Mouse (Mus musculus): Measurements from ENCODE around the gene Creg1. TPM values are rescaled to one million over a fixed set of nuclear protein-coding genes. Genes with fewer than 3 reads are reported as not detected.

Gene Creg1
- total and polyA plus RNA-seq, 2 experiments from 2014 or later = 22.7 to 42.3 TPM

DNA sequence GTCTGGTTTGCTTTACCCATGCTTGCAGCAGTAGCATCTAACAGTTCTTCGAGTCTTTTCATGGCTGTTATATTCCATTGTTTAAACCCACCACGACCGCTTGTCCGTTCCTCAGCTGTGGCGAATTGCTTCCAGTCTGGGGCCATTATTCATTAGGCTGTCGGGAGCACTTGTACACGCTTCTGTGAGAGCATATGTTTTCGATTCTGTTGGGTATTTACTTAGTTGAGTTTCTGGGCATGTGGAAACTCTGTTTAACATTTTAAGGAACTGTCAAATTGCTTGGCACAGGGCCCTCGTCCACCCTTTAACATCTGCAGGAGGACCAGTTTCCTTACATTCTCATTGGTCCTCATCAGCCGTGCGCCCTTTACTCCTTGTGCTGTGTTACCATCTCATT, 22.8 kb downstream of the Creg1 start:
- H3K4me1 ChIP-seq (ENCODE audit: insufficient read depth) = no peaks in the 10 kb centered on the region
- WGBS = 28% methylated on average over 11 of the region's 11 CpGs
- H3K9ac ChIP-seq = no peak overlapping the region
- DNase-seq (no peak), ATAC-seq (no peak)
- H3K36me3 ChIP-seq (ENCODE audit: insufficient read depth) = no peaks in the 10 kb centered on the region
- no peaks in the 10 kb centered on the region for H3K27me3 ChIP-seq (ENCODE audit: insufficient read depth, low read length)
- no peak overlapping the region for H3K4me3 ChIP-seq (ENCODE audit: low read depth, low read length)
- no peak for TF ChIP-seq CTCF (IDR thresholded peaks at IDR 0.05; ENCODE audit: low read depth)
- peak overlapping the region; percentile 19; the same call in 1 of the 2 replicates for H3K4me2 ChIP-seq (ENCODE audit: low read depth)
- no peak overlapping the region for H3K27ac ChIP-seq (ENCODE audit: low read depth, low read length)
- no peaks in the 10 kb centered on the region for H3K9me3 ChIP-seq (ENCODE audit: low read length)

DNA sequence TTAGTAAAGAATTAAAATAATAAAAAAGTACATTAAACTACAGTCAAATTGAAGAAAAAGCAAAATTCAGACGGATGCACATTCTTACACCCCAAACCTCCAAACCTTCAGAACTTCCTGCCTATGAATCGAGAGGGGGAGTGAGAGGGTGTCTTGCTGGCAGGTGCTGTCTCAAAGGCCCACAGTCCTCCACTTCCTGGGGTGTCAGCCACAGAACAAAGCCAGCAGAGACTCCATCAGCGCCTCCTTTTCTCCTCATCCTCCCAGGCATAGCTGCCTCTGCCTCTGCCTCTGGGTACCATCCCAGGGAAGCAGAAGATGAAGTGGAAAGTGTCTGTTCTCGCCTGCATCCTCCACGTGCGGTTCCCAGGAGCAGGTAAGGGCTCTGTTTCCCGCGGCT, 25.0 kb downstream of the Creg1 start, which contains the start of gene Cd247:
Gene Cd247 (plus strand): TSS at position 171 of the 400 bp plus-strand sequence.
- Histone ChIP-seq H3K27ac (ENCODE audit: low read depth, low read length) (no peak within 1 kb of the TSS), H3K9me3 (ENCODE audit: low read length) (no peaks in the 10 kb centered on the region), H3K4me3 (ENCODE audit: low read depth, low read length) (no peak within 1 kb of the TSS), H3K4me1 (ENCODE audit: insufficient read depth) (no peaks in the 10 kb centered on the region), H3K4me2 (ENCODE audit: low read depth) (no peak within 1 kb of the TSS), H3K27me3 (ENCODE audit: insufficient read depth, low read length) (no peaks in the 10 kb centered on the region), H3K9ac (no peak within 1 kb of the TSS), H3K36me3 (ENCODE audit: insufficient read depth) (no peaks in the 10 kb centered on the region)
- 75% methylated on average over 8 of the region's 8 CpGs for WGBS
- DNase-seq (no peak), ATAC-seq (no peak)
- TF ChIP-seq CTCF (IDR thresholded peaks at IDR 0.05; ENCODE audit: low read depth) = no peak

DNA sequence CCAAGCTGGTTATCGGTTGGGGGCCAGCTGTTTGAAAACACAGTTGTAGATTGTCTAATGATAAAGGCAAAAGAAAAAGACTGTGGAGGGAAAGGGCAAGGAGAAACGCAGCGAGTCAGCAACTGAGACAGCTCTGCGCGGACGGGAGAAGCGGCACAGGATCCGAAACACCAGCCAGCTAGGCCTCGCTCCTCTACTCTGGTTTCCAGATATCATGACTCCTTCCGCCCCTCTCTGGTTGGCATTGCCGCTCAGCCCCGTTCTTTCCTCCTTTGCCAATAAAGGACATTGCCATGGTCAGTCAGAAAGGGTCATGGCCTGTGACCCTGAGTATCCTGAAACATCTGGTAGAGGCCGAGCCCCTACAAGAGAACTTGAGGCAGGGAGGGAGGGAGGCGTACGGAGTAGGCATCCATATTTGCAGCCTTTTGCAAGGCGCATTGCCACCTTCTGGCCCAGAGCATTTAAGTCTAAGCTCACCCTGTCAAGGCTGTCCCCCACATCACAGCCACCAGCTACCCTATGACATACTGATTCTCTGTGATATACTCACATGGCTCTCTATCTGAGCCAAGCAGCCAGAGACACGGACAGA, 25.6 kb downstream of the Creg1 start:
- H3K9me3 ChIP-seq (ENCODE audit: low read length) = no peaks in the 10 kb centered on the region
- DNase-seq = no peak
- no peaks in the 10 kb centered on the region for H3K36me3 ChIP-seq (ENCODE audit: insufficient read depth)
- WGBS = 88% methylated on average over 17 of the region's 17 CpGs
- no peaks in the 10 kb centered on the region for H3K4me1 ChIP-seq (ENCODE audit: insufficient read depth)
- no peak overlapping the region for H3K9ac ChIP-seq
- no peak for TF ChIP-seq CTCF (IDR thresholded peaks at IDR 0.05; ENCODE audit: low read depth)
- H3K27me3 ChIP-seq (ENCODE audit: insufficient read depth, low read length) = no peaks in the 10 kb centered on the region
- no peak overlapping the region for H3K27ac ChIP-seq (ENCODE audit: low read depth, low read length)
- H3K4me2 ChIP-seq (ENCODE audit: low read depth) = no peak overlapping the region
- ATAC-seq = no peak
- no peak overlapping the region for H3K4me3 ChIP-seq (ENCODE audit: low read depth, low read length)

DNA sequence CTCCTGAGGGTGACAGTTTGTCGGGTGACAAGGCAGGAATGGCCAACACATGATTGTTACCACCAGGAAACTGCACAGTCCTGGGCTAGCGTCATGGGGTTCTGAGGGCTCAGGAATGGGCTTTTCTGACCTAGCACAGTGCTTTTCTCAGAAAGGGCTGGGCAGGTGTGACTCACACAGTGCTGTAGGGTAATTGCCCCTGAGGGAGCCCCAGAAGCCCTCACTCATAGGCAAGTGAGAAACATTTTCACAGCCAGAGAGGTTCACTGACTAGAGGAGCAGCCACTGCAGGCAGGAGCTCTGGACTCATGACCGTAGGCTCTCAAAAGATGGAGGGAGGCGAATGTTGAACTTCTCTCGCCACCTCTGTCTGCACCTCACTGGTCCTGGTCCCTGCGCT, 26.4 kb downstream of the Creg1 start:
- Histone ChIP-seq H3K9ac (no peak overlapping the region), H3K4me1 (ENCODE audit: insufficient read depth) (no peaks in the 10 kb centered on the region), H3K27me3 (ENCODE audit: insufficient read depth, low read length) (no peaks in the 10 kb centered on the region), H3K27ac (ENCODE audit: low read depth, low read length) (no peak overlapping the region), H3K36me3 (ENCODE audit: insufficient read depth) (no peaks in the 10 kb centered on the region), H3K9me3 (ENCODE audit: low read length) (no peaks in the 10 kb centered on the region), H3K4me2 (ENCODE audit: low read depth) (no peak overlapping the region), H3K4me3 (ENCODE audit: low read depth, low read length) (no peak overlapping the region)
- DNase-seq (no peak), ATAC-seq (no peak)
- 89% methylated on average over 6 of the region's 6 CpGs for WGBS
- TF ChIP-seq CTCF (IDR thresholded peaks at IDR 0.05; ENCODE audit: low read depth) = no peak

DNA sequence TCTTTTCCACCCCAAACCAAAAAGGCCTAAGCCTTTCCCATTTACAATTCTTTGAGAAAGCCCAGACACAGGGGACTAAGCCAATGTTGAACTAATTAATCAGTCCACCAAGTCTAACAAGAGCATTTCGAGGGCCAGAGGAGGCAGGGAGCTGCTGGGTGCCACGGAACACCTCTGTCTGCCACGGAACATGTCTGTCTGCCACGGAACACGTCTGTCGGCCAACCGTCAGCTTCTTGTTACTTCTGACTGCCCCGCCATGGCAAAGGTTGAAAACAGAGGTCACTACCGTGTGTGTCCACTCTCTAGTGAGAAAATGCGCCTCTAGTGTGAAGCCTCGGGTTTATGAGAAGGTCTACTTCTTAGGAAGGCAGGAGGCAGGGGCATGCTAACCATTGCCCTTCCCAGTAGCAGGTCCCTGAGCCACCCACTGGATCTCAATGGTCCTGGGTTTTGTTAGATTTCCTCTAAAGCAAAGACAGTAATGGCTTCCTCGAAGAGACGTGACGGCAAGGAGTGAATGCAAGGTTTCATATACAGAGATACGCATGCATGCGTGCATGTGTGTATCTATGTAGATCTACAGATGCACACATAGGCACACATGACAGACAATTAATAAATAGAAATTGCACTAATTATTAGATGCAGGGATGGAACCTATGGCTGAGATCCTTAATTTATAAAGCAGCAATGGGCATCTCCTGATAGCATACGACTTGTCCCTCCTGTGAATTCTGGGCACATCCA, 27.1 kb downstream of the Creg1 start:
- H3K4me3 ChIP-seq (ENCODE audit: low read depth, low read length) = no peak overlapping the region
- H3K4me1 ChIP-seq (ENCODE audit: insufficient read depth) = no peaks in the 10 kb centered on the region
- DNase-seq (no peak), ATAC-seq (no peak)
- 89% methylated on average over 17 of the region's 17 CpGs for WGBS
- no peak overlapping the region for H3K27ac ChIP-seq (ENCODE audit: low read depth, low read length)
- H3K9me3 ChIP-seq (ENCODE audit: low read length) = no peaks in the 10 kb centered on the region
- H3K36me3 ChIP-seq (ENCODE audit: insufficient read depth) = no peaks in the 10 kb centered on the region
- no peak for TF ChIP-seq CTCF (IDR thresholded peaks at IDR 0.05; ENCODE audit: low read depth)
- no peak overlapping the region for H3K9ac ChIP-seq
- no peaks in the 10 kb centered on the region for H3K27me3 ChIP-seq (ENCODE audit: insufficient read depth, low read length)
- H3K4me2 ChIP-seq (ENCODE audit: low read depth) = no peak overlapping the region

DNA sequence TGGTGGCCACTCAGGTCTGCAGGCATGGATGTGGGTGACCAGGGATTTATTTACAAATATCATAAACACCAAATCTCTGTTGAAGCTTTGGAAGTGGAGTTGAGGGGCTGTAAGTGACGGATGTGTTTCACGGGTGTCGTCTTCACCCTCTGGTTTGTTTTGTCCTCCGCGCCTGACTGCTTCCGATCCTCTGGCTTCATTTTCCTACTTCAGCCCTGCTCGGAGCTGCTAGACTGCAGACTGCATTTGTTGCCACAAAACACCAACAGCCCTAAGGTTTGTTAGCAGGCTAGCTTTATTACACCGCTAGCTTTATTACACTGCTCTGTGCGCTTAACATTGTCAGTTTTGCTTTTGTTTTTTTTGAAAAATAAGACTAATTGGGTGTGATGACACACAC, 27.9 kb downstream of the Creg1 start:
- no peaks in the 10 kb centered on the region for H3K36me3 ChIP-seq (ENCODE audit: insufficient read depth)
- no peak for TF ChIP-seq CTCF (IDR thresholded peaks at IDR 0.05; ENCODE audit: low read depth)
- H3K4me1 ChIP-seq (ENCODE audit: insufficient read depth) = no peaks in the 10 kb centered on the region
- H3K9ac ChIP-seq = no peak overlapping the region
- 86% methylated on average over 9 of the region's 9 CpGs for WGBS
- DNase-seq (no peak), ATAC-seq (no peak)
- no peaks in the 10 kb centered on the region for H3K9me3 ChIP-seq (ENCODE audit: low read length)
- H3K4me2 ChIP-seq (ENCODE audit: low read depth) = no peak overlapping the region
- no peaks in the 10 kb centered on the region for H3K27me3 ChIP-seq (ENCODE audit: insufficient read depth, low read length)
- no peak overlapping the region for H3K4me3 ChIP-seq (ENCODE audit: low read depth, low read length)
- H3K27ac ChIP-seq (ENCODE audit: low read depth, low read length) = no peak overlapping the region

DNA sequence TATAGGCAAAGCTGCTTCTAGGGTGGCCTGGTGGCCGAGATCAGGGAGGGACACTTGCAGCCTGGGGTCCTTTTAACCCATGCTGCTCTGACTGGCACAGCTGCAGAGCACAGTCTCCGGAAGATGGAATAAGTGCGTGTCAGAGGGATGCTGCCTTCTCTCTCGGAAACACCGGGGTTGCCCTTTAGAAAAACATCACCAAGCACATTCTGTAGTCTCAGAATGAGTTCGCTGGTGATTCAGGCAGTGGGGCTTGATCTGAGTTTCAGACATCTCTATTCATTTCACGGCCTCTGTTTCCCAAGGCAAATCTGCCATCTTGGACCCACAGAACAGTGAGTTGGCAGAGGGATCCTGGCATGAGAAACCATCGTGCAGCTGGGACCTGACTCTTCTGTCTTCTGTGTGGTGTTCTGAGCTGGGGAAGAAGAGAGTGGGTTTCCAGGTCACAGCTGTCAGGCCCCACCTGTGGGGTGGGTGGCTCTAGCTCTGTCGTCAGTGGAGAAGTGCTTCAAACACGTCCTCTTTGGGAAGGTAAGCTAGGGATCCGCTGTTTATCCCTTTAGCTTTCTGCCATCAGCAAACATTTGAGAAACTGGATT, 38.3 kb downstream of the Creg1 start:
- H3K4me2 ChIP-seq (ENCODE audit: low read depth) = no peak overlapping the region
- no peaks in the 10 kb centered on the region for H3K36me3 ChIP-seq (ENCODE audit: insufficient read depth)
- no peak for ATAC-seq
- H3K27ac ChIP-seq (ENCODE audit: low read depth, low read length) = no peak overlapping the region
- no peak overlapping the region for H3K4me3 ChIP-seq (ENCODE audit: low read depth, low read length)
- no peaks in the 10 kb centered on the region; the same call in 1 of the 2 replicates for H3K9me3 ChIP-seq (ENCODE audit: low read length)
- DNase-seq = no peak
- no peaks in the 10 kb centered on the region for H3K4me1 ChIP-seq (ENCODE audit: insufficient read depth)
- H3K9ac ChIP-seq = no peak overlapping the region
- TF ChIP-seq CTCF (IDR thresholded peaks at IDR 0.05; ENCODE audit: low read depth) = no peak
- H3K27me3 ChIP-seq (ENCODE audit: insufficient read depth, low read length) = no peaks in the 10 kb centered on the region
- 76% methylated on average over 11 of the region's 11 CpGs for WGBS
